Mouse (Mus musculus): Measurements from ENCODE around the gene Msx2. TPM values are rescaled to one million over a fixed set of nuclear protein-coding genes. Genes with fewer than 3 reads are reported as not detected.

The Msx2 gene
- total RNA-seq, 2 experiments from 2014 or later, result 0.22 to 0.59 TPM

- no peak for DNase-seq (ENCODE audit: low spot score in 2 of 2)
Observed at GRCm38 (mm10) chr13:53417701-53418100, 55.2 kb downstream of the Msx2 start.

Other genes with a start within 250 kb of the Msx2 start
- 10 to 100 TPM; 12.8 to 13.1 TPM for gene Ror2, start 186.9 kb downstream of the Msx2 start, total RNA-seq (2021)
- 10 to 100 TPM; 45.3 to 47.3 TPM for gene Sptlc1, start 95.7 kb downstream of the Msx2 start, total RNA-seq (2021)

All from adrenal gland, postnatal 4 days (tissue).